Mouse (Mus musculus) hindbrain, postnatal 0 days (tissue): Measurements from ENCODE around the gene Mtmr2. TPM values are rescaled to one million over a fixed set of nuclear protein-coding genes. Genes with fewer than 3 reads are reported as not detected.
"Not testable (repeated sequence)": the region's sequence is repeated elsewhere in the genome, so short reads cannot be mapped to it uniquely, and the experiment has no call there.

Experiments
- ATAC-seq: fragments of 200-750 bp; cut with Nextera tagmentation; 2 replicates; pipeline ENCODE4 v1.8.0; 2017; ENCODE audit warnings: mild to moderate bottlenecking, moderate TSS enrichment, moderate library complexity
- DNase-seq: peaks from one replicate; pipeline ENCODE4 v3.0.0-alpha.2; 2015; ENCODE audit warnings: low spot score
- H3K27ac ChIP-seq: fragments of 300-500 bp; sonication (generic); 2 replicates; pipeline ENCODE4 v1.5.1; 2014; ENCODE audit warnings: mild to moderate bottlenecking
- H3K27me3 ChIP-seq: fragments of 300-500 bp; sonication (generic); 2 replicates; pipeline ENCODE4 v1.6.1; 2014; ENCODE audit warnings: low read length, mixed read lengths; ENCODE audit not compliant: insufficient read depth
- H3K36me3 ChIP-seq: fragments of 300-500 bp; sonication (generic); 2 replicates; pipeline ENCODE4 v1.6.1; 2014; ENCODE audit warnings: low read length, mixed read lengths; ENCODE audit not compliant: insufficient read depth
- H3K4me1 ChIP-seq: fragments of 300-500 bp; sonication (generic); 2 replicates; pipeline ENCODE4 v1.6.1; 2014; ENCODE audit warnings: antibody characterized with exemption, low read length, mixed read lengths; ENCODE audit not compliant: insufficient read depth
- H3K4me2 ChIP-seq: fragments of 300-500 bp; sonication (generic); 2 replicates; pipeline ENCODE4 v1.6.1; 2014; ENCODE audit warnings: low read depth, mild to moderate bottlenecking, low read length, moderate library complexity, mixed read lengths
- H3K4me3 ChIP-seq: fragments of 300-500 bp; sonication (generic); 2 replicates; pipeline ENCODE4 v1.5.1; 2014; ENCODE audit warnings: low read length
- H3K9ac ChIP-seq: fragments of 300-500 bp; sonication (generic); replicated peaks from 2 replicates; pipeline ENCODE4 v1.6.1; 2014; ENCODE audit warnings: mild to moderate bottlenecking, low read length, moderate library complexity, mixed read lengths
- H3K9me3 ChIP-seq: fragments of 300-500 bp; sonication (generic); 2 replicates; pipeline ENCODE4 v1.6.1; 2016; ENCODE audit warnings: low read length, mixed read lengths
- CTCF ChIP-seq: IDR thresholded peaks from 2 replicates; pipeline ENCODE4 v1.5.1; 2016; ENCODE audit warnings: antibody characterized with exemption, control low read depth, low read depth
- WGBS: fragments of 180-500 bp; shearing (Covaris S2); extraction: QIAGEN DNeasy Blood & Tissue Kit; methylation state at CpG from one replicate; pipeline ENCODE4 v1.1.7; 2014; 5-methylcytosine and 5-hydroxymethylcytosine counted together
- polyA plus RNA-seq: library from polyadenylated mRNA; unstranded; fragments of >200 nt; fragmentation: Nextera tagmentation; extraction: Ambion mirVana; gene quantifications from 2 replicates; pipeline ENCODE4 v1.2.1, GENCODE M21; 2015
- total RNA-seq: library from RNA; depleted of rRNA; stranded (reverse); fragments of >200 nt; gene quantifications from 2 replicates; pipeline ENCODE4 v1.2.3, GENCODE M21; 2014

Gene Mtmr2
- total and polyA plus RNA-seq, 2 experiments from 2014 or later: 40.8 to 53.8 TPM

DNA sequence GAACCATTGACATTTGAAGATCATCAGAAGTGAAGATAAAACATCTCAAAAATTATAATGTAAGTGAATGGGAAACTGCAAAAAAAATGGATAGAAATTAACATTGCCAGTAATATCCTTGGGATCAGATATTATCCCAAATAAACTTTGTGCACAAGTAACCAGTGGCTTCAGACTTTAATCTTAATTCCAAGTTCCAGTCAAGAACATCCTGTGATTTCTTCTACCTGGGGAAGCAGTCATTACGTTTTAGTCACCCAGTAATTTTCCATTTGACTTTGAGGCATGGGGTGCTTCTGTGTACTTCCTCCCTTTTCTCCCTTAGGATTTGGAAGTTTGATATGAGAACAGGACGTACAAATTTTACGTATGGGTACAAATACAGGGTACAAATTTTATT, 12.2 kb downstream of the Mtmr2 start:
- Histone ChIP-seq H3K4me3 (no peak overlapping the region), H3K4me1 (no peaks in the 10 kb centered on the region), H3K4me2 (no peak overlapping the region), H3K9ac (no peak overlapping the region), H3K36me3 (no peaks in the 10 kb centered on the region), H3K27me3 (no peaks in the 10 kb centered on the region), H3K9me3 (no peaks in the 10 kb centered on the region), H3K27ac (no peak overlapping the region)
- ATAC-seq (no peak), DNase-seq (no peak)
- 95% methylated on average over 3 of the region's 3 CpGs for WGBS
- no peak for TF ChIP-seq CTCF

DNA sequence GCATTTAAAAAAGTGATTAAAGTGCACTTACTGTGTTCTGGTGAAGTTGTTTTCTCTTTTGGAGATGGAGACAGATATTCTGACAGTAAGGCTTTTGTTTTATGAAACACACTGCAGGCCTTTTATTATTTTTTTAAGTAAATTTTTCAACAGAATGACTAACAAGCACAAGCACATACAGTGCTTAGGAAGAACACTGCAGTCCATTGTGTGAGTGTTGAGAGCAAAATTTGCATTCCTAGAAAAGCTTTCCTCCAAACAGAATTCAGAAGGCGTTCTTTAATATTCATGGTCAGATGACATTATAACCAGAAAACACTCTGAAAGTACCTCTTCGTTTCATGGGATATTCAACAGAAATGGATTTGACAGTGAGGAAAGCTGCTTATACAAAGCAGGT, 17.4 kb downstream of the Mtmr2 start:
- Histone ChIP-seq H3K27ac (peak overlapping the region; percentile 51), H3K9ac (no peak overlapping the region), H3K27me3 (no peaks in the 10 kb centered on the region), H3K4me2 (no peak overlapping the region; the same call in 1 of the 2 replicates), H3K9me3 (no peaks in the 10 kb centered on the region), H3K36me3 (no peaks in the 10 kb centered on the region), H3K4me1 (no peaks in the 10 kb centered on the region), H3K4me3 (no peak overlapping the region)
- no peak for DNase-seq
- ATAC-seq: 0 out of 2 replicates have a peak, but pooled peaks have one; percentile 61
- WGBS: 61% methylated on average over 2 of the region's 2 CpGs
- TF ChIP-seq CTCF: no peak

DNA sequence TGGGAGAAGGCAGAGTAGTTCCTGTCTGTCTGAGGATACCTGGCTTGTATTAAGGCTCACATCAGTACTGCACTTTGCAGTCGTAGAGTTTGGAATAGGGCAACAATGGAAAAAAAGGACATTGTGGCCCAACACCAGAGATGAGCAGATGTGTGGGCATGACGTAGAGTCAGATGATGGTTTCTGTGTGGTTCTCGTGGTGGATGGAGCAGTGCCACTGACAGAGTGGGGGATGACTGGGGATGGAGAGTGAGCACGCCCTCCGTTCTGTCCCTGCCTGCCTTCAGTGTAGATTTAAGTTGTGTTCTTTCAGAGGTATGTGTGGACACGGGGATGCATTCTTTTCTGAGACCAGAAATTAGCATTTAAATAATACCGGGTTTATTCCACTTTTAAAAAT, 18.4 kb downstream of the Mtmr2 start:
- ATAC-seq: no peak
- Histone ChIP-seq H3K4me1 (no peaks in the 10 kb centered on the region), H3K27ac (no peak overlapping the region), H3K4me2 (no peak overlapping the region), H3K36me3 (no peaks in the 10 kb centered on the region), H3K9me3 (no peaks in the 10 kb centered on the region), H3K4me3 (no peak overlapping the region), H3K27me3 (no peaks in the 10 kb centered on the region), H3K9ac (no peak overlapping the region)
- TF ChIP-seq CTCF: no peak
- WGBS: 91% methylated on average over 7 of the region's 7 CpGs
- no peak for DNase-seq

DNA sequence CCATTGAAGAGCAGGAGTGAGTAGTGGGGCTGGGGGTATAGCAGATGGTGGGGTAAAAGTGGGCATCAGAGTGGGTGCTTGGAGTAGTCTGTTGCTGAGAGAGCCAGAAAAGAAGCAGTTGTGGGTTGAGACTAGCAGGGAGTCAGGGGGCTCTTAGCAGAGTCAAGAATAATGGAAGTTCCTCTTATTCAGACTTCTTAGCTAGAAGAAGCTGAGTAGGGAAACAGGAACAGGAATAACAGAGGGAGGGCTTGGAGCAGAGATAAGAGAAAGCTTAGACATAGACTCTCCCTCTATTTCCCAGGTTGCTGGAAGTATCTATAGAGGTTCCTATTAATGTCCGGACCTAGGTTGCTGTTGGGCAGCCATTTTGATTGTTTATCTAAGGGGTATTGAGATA, 26.5 kb downstream of the Mtmr2 start:
- Histone ChIP-seq H3K36me3 (no peaks in the 10 kb centered on the region), H3K9me3 (no peaks in the 10 kb centered on the region), H3K4me3 (no peak overlapping the region), H3K27me3 (no peaks in the 10 kb centered on the region), H3K4me2 (no peak overlapping the region), H3K27ac (no peak overlapping the region), H3K4me1 (no peaks in the 10 kb centered on the region), H3K9ac (no peak overlapping the region)
- no peak for TF ChIP-seq CTCF
- WGBS: 96% methylated on average over 1 of the region's 1 CpGs
- DNase-seq: no peak
- no peak for ATAC-seq

DNA sequence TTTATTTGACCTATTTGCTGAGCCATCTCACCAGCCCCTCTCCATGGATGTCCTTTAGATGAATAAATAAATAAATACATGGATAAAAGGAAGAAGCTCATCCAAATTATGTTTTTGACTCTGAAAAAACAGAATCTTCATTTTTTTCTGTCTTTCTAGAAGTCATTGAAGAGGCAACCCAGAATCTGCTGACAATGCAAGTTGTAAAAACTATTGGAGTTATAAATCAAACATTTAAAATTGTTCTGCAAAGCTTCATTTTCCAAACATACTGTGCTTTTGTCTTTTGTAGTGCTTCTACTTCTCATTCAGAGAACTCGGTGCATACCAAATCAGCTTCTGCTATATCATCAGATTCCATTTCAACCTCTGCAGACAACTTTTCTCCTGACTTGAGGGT, 33.8 kb downstream of the Mtmr2 start:
- Histone ChIP-seq H3K9ac (no peak overlapping the region), H3K4me1 (no peaks in the 10 kb centered on the region), H3K4me3 (no peak overlapping the region), H3K27me3 (no peaks in the 10 kb centered on the region), H3K27ac (no peak overlapping the region), H3K4me2 (no peak overlapping the region), H3K9me3 (no peaks in the 10 kb centered on the region), H3K36me3 (no peaks in the 10 kb centered on the region; the same call in 1 of the 2 replicates)
- DNase-seq (no peak), ATAC-seq (no peak)
- WGBS: 98% methylated on average over 1 of the region's 1 CpGs
- TF ChIP-seq CTCF: no peak

DNA sequence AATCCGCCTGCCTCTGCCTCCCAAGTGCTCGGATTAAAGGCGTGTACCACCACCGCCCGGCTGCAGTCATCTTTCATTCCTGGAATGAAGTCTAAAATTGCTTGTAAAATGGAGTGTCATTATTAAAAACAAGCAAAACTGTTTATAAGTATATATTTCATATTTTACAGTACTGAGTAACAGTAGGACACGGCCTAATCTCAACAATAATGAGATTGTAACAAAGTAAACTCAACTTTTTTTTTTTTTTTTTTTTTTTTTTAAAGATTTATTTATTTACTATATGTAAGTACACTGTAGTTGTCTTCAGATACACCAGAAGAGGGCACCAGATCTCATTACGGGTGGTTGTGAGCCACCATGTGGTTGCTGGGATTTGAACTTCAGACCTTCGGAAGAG, 42.7 kb downstream of the Mtmr2 start:
- not testable (repeated sequence) for H3K27ac ChIP-seq, H3K4me1 ChIP-seq, H3K4me3 ChIP-seq, H3K4me2 ChIP-seq, ATAC-seq, H3K9ac ChIP-seq, H3K36me3 ChIP-seq, H3K27me3 ChIP-seq, DNase-seq, H3K9me3 ChIP-seq
- 96% methylated on average over 7 of the region's 8 CpGs for WGBS

DNA sequence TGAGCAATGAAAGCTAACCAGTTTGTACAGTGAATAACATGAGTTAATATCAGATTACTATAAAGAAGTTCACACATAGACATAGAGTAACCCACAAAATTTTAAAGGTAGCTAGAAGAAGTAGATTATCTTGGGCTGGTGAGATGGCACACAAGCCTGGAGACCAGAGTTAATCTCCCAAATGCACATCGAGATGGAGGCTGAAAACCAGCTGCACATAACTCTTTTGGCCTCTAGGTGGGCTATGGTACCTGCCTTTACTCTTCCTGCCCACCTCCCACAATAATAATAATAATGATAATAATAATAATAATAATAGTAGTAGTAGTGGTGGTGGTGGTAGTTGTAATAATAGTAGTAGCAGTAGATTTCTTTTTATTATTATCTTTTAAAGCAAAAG, 46.1 kb downstream of the Mtmr2 start:
- no peaks in the 10 kb centered on the region for H3K27me3 ChIP-seq
- ATAC-seq: no peak
- no peaks in the 10 kb centered on the region for H3K9me3 ChIP-seq
- 84% methylated on average over 1 of the region's 1 CpGs for WGBS
- no peak for TF ChIP-seq CTCF
- H3K27ac ChIP-seq: no peak overlapping the region
- no peak overlapping the region for H3K9ac ChIP-seq
- no peaks in the 10 kb centered on the region for H3K4me1 ChIP-seq
- H3K4me3 ChIP-seq: no peak overlapping the region
- no peak for DNase-seq
- no peak overlapping the region for H3K4me2 ChIP-seq
- peaks cover 19% of the 10 kb centered on the region; the same call in 1 of the 2 replicates for H3K36me3 ChIP-seq
